Mouse (Mus musculus) cerebellum, adult 11-12 months (tissue): ENCODE data around the gene Adamtsl5.
A peak's percentile ranks its signal among the peaks of the same experiment; 100 is the strongest.

Experiments
- DNase-seq: peaks from one replicate; pipeline ENCODE4 v3.0.0; 2022

Adamtsl5 gene

DNA sequence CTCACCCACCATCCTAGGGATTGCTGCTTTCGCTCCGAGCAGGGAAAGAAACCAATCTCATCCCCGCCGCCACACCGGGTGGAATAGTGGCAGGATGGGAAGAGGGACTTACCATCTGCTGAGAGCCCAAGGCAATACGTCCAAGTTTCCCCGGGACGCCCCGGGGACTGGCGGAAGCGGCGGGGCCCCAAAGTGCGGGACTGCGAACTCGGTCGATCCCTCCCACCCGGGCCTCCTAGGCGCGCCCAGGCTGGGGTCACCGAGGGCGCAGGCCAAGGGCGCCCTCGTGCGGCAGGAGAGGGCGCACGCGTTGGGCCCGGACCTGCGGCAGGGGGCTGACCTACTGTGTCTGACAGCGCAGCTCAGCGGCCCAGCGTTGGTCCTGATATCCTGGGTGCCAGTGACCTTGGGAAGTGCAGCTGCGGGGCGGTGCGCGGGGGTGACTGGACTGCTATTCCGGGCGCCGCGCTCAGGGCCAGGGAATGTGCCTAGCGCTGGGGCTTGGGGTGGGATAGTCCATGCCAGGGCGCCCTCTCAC, at the start of gene Adamtsl5:
Adamtsl5 (minus strand) TSS at position 169 of the 538 bp plus-strand sequence.
- DNase-seq = peak; percentile 64

DNA sequence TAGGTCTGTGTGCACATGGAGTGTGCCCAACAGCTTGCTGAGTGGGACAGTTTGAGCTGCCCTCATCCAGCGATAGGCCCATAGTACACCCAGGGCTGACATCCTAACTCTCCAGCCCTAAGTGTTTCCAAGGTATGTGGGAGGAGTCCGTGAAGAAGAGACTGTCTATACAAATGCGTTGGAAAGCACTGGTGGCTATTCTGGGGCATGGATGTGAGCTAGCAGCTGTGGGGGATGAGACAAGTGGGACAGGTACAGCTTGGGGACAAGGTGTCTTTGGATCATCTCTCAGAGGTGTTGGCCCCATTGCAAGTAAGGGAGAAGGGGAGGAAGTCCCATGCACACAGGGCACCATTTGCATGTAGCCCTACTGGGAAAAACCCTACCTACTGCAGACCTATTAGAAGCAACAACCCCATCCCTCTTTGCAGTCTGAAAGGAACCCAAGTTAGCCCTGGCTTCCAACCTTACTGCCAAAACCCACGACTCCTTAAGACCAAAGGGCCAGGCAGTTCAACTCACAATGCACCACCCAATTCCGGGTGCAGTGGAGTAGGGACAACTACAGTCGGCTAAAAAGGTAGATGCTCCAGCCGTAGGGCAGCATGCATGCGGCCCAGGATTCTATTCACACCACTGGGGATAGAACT, 49.4 kb upstream of the Adamtsl5 start:
- peak; percentile 66 for DNase-seq

DNA sequence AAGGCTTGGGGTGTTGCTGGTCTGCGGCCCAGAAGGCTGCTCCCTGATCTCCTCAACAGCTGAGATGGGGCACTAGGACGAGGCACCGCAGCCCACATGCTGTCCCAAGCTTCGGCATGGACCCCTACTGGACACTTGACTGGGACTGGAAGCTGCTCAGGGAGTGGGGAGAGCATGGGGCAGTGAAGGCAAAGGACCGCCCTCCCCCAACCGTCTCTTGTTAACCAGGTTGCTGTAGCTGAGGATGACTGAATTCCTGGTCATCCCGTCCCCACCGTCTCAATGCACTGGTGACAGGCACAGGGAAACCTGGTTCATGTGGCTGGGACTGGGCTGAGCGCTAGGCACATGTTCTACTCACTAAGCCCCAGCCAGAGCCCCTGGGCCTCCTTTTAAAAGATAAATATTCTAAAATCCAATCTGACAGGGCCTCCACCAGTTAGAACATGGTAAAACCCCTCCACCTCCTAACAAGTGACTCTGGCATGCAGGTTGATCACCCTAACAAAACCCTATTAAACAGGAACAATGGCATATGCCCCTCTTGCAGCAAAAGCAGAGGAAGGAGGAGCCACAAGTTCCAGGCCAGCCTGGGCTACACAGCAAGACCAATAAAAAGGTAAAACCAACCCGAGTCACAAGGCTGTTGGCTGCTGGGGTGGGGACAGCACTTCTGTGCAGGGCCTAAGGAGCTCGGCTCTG, 48.8 kb upstream of the Adamtsl5 start:
- DNase-seq = peak; percentile 54

DNA sequence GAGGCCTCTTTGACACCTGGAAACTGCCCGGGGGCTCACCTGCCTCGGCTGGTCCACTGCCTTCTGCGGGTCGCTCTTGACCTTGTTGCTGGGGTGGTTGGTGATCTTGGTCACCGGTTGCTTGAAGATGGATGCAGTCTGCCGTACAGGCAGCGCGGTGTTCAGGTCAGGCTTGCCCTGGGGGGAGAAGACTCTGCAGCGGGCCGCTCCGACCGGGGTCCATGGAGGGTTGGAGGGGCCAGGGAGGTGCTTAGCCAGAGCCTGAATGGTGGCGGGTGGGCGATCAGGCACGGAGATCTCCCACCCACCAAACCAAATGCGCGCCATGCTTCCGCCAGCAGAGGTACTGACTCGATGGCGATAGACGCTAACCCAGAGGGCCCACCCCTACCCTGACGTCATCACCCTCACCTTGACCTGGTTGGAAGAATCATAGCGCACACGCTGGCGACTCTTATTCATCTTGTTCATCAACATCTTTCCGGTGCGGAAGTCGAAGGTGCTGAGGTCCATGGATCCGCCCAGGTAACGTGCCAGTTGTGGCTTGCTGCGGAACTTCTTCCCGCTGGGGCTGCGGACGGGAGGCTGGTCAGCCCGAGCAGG, 46.9 kb upstream of the Adamtsl5 start:
- peak; percentile 56 for DNase-seq

DNA sequence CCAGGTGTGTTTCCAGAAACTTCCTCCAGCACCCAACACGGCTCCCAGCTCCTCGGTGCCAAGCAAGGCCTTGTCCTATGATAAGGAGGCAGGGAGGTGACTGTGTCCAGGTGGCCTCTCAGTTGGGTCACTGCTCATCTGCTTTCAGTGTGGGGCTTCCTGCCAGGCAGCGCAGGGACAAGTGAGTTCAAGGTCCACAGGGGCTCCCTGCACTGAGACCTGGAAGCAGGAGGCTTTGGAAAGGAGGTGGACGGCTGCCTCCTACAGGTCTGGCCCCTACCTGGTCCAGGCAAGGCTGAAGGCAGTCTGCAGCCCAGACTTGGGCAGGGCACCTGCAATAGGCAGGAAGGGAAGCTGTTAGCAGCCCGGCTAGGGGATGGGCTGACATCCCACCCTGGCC, 44.5 kb upstream of the Adamtsl5 start:
- peak; percentile 52 for DNase-seq

DNA sequence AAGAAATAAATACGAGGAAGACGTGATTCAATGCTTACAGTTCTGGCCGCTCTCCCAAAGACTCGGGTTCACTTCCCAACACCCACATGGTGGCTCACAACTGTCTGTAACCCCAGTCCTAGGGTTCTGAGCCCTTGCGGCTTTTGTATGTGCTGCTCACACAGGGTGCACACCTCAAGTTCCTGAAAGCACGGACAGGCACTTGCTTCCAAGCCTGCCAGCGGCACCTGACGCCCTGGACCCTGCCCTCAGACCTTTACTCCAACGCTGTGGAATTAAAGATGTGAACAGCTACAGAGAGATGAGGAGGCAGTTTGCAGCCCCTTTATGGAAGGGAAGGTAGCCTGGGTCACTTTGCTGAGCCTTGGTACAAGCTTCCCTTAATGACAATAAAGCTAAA, 42.5 kb upstream of the Adamtsl5 start:
- no peak for DNase-seq

DNA sequence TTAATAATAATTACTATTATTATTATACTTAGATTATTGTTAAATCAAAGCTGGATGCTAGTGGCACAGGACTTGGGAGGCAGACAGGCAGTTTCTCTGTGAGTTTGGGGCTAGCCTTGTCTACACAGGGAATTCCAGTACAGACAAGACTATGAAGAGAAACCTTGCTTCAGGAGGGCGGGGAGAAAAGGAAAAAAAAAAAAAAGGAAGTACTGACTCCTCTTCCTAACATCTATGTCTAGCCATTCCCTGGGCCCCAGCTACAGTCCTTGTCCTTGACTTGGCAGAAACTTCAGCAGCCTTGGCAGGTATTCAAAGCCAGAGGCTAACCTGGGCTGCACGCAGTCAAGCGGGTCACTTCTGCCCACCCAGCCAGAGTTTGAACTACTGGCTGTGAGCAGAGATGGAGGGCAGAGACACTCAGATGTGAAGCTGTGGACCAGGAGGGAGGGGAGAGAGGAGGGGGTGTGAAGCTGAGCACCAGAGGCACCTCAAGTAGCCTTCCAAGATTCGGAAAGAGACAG, 41.0 kb upstream of the Adamtsl5 start:
- peak; percentile 58 for DNase-seq

DNA sequence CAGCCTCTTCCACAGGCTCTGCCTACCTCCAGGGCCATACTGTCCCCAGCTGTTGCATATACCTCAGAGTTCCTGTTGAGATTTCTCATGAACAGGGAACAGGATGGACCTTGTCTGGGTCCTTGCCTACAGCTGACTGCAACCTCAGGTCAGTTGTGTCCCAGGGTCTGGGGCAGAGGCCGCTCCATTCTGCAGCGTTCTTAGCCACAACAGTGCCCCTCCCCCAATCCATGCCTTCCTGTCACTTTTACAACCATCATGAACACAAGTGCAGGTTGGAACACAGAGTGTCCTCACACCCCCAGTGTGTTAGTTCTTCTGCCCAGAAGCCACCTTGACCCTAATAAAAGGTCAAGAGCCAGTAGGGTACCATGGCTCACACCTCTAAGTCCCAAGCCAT, 40.5 kb upstream of the Adamtsl5 start:
- peak; percentile 54 for DNase-seq

DNA sequence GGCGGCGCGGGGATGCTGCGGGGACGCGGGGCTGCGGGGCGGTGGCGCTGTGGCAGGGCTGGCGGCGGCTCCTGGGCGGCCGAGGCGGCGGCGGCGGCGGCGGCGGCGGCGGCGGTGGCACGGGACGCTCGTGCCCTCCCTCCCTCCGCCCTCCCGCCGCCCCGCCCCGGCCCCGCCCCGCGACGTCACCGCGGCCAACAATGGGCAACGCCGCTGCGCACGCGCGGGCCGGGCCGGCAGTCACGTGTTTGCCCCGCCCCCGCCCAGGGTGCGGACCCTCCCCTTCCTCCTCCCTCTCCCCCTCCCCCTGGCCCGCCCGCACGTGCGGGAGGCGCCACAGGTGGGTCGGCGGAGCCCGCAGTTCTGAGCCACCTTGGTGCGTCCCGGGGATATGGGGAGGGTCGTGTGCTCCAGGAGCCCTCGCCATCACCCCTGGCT, 39.3 kb upstream of the Adamtsl5 start, which contains the start of gene Mex3d:
Mex3d (minus strand) TSS at position 138 of the 438 bp plus-strand sequence.
- DNase-seq = peak; percentile 82

DNA sequence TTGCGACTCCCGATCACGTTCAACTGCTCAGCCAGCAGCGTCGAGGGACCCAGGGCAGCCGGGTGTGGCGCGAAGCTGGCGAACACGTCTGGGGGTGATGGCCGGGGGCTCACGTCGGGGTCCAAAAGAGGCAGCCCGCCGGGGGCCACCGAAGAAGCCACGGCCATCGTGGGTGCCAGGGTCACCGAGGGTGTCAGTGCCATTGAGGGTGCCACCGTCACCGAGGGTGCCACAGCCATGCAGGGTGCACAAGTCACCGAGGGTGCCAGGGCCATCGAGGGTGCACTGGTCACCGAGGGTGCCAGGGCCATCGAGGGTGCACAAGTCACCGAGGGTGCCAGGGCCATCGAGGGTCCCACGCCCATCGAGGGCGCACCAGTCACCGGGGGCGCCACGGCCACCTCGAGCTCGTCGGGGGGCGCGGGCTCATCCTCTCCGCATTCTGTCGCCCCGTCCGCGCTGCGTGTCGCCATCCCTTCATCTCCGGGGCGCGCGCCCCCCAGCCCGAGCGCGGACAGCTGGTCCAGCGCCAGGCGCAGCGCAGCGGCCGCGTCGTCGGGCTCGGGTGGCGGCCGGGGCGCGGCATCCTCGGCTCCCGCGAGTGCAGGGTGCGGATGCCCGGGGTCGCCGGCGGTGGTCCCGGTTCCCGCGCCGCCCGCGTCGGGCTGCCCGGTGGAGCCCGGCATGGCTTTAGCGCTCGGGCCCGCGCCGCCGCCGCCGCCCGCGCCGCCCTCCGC, 38.7 kb upstream of the Adamtsl5 start:
- DNase-seq = no peak

DNA sequence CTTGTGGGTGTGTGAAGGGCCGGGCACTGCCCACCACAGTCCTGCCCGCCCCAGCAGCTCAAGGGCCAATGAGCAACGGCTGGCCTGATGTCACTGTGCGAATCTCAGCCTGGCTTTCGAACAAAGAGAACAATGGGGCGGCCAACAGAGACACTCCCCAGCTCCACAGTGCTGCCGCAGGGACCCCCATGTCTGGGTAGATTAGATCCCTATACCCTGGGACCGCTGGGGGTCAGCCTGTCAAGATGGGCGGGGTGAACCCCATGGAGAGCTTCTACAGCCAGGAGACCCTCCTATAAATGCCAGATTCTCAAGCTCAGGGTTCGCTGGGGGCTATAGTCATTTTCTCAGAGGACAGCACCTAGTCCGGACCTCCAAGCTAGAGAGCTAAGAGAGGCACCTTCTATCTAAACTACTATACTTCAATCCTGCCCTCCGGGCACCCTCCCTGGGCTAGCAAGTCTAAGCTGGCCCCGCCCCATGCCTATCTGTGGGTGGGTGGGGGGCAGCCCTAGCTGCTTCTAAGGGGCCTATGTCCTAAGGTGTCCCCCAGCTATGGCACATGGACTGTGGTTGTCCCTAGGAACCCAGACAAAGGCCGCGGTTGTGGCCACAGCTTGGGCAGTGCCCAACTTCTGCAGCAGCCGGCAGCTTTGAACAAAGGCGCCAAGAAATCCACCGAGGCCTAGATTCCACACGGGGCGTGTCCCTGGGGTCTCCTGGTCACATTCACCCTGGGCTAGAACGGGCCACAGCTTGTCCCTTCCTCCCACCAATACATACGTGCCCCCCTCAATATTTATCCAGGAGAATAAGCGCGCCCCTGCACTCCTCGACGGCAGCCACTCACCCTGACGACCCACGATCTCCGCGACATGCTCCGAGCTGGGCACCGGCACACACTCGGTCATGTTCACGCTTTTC, 37.9 kb upstream of the Adamtsl5 start:
- no peak for DNase-seq

DNA sequence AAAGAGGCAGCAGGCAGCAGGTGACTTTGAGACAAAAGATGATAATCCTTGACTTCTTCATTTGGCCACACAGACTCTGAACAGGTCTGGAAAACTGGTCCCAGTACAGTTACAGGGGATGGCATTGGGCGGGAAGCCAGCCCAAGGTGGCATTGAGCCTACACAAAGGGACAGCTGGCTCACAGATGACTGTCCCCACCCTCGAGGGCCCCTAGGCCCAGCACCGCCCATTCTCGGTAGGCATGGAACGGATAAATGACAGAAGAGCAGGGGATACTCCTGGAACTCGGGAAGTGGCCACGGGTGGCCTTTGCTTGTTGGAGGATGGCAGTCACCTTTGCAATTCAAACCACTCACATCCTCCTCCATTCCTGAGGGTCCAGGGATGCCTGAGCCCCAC, 37.1 kb upstream of the Adamtsl5 start:
- no peak for DNase-seq

DNA sequence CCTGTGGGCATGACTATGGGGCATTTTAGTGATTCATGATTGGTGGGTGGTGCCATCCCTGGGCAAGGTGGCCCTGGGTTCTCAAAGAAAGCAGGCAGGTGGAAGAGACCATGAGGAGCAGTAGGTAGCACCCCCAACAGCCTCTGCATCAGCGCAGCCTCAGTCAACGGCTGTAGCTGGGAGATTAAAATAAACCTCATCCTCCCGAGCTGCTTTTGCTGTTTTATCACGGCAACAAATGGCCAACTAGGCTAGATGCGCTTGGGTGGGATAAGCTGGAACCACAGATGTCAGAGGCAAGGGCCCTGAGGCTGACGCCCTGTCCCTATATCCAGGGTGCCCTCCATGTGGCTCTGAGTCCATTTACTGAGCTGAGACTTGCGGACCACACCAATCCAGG, 36.5 kb upstream of the Adamtsl5 start:
- DNase-seq = no peak

DNA sequence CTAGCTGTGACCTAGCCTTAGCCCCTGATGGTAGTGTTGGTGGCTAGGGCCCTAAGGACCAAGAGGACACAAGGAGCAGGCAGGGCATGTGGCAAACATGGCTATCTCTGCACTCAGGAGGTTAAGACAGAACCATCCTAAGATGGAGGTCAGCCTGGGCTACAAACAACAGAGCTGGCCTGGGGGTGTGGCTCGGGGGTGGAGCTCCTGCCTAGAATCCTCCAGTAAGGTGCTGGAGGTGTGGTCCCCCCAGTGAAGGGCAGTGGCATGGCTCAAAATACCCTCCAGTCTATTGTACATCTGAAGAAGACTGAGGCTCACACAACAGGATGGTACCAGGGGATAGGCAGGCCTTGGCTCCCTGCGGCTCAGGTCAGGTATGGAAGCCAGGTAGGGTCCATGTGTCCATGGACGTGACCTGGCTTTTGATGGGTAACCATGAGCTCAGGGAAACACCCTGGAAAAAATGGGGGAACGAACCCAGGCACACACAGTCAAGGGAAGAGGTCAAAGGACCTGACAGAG, 36.0 kb upstream of the Adamtsl5 start:
- DNase-seq = peak; percentile 54

DNA sequence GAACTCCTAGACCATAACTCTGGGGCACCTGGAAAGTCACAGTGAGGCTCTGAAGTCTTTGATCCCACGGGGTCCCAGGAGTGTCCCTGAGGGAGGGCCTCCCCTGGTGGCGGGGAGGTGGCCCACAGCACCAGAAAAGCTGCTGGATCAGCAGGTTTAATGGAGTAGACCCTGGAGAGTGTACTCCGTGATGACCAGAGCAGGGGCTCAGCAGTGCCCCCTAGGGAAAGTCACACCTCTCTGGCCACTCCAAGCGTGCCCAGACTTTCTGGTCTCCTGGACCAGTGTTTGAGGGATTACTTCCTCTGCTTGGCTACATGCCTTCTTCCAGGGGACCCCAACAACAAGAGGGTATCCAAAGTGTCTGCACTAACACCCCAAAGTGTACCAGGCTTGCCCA, 35.2 kb upstream of the Adamtsl5 start:
- DNase-seq = peak; percentile 54

DNA sequence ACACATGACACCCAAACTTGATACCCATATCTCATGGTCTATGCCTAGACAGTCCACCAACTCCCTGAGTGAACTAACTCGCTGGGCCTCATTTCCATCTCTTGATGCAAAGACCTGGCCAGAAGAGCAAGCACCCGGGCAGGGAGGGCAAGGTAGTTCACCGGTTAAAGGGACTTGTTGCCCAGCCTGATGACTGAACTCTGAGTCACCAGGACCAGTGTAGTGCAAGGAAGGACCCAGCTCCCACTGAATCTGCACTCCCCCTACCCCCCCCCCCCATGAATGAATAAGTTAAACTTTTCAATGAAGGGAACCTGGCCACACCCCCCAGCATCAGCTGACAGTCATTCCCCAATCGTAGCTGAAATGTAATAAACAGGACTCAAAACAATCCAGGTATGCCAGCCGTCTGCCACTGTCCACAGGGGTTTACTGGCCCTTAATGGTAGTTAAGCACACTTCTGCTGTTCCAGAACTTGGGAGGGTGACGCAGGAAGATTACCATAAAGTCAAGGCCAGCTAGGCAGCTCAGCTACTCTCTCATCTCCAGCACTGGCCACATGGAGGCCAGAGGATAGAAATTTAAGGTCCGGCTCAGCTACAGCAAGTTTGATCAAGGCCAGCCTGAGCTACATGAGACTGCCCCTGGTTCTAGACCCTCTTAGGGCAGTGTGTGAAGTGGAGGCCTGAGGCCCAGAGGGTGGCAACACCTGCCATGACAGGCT, 34.6 kb upstream of the Adamtsl5 start:
- DNase-seq = no peak

DNA sequence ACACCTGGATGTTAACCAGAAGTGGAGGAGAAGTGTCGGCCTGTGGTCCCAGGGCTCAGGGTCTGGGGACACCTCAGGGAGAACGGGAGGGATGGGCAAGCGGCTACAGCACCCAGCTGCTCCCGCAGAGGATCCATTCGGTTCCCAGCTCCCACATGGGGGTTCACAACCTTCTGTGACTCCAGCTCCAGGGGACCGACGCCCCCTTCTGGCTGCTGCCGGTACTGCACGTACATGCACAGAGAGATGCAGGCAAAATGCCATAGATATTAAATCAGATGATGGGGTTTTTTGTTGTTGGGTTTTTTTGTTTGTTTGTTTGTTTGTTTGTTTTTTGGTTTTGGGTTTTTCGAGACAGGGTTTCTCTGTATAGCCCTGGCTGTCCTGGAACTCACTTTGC, 29.5 kb upstream of the Adamtsl5 start:
- DNase-seq = no peak

DNA sequence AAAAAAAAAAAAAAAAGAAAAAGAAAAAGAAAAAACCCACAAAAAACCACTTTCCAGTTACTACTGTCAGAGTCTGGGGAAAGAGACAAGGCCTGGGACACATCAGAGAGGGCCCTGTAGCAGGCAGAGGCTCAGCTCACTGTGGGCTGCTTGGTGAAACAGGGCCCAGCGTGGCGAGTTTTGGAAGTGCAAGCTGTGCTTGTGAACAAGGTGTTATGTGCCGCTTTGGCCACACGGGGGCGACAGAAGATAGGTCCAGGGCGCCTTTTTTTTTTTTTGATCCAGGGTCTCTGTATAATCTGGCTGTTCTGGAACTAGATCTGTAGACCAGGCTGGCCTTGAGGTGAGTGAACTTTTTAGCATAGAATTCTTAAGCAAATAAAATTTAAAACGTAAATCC, 27.9 kb upstream of the Adamtsl5 start:
- DNase-seq = peak; percentile 86

DNA sequence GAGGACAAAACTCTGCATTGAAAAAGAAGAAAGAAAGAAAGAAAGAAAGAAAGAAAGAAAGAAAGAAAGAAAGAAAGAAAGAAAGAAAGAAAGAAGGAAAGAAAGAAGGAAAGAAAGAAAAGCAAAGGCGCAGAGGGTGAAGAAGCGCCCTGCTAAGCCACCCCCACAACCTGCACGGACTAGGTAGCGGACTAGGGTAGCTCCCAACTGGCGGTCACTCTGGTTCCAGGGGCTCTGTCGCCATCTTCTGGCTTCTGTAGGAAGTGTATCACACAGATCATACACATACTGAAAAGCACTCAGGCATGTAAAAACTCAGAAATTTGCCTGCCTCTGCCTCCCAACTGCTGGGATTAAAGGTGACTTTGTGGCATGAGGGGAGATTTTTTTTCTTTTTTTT, 25.9 kb upstream of the Adamtsl5 start:
- peak; percentile 81 for DNase-seq

DNA sequence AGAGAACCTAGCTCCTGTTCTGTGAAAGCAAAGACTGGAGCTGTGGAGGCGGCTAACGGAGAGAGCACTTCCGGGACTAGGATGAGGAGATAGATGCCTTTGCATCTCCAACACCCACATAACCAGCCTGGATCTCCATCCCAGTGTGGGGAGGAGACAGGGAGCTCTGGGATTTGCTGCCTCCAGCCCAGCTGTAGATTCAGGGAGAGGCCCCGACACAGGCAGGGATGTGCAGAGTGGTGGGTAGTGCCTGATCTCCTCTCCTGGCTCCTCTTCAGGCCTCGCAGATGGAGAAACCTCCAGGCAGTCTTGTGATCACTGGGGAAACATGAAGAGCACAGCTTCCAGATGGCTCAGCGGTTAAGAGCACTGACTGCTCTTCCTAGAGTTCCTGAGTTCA, 24.5 kb upstream of the Adamtsl5 start:
- no peak for DNase-seq

DNA sequence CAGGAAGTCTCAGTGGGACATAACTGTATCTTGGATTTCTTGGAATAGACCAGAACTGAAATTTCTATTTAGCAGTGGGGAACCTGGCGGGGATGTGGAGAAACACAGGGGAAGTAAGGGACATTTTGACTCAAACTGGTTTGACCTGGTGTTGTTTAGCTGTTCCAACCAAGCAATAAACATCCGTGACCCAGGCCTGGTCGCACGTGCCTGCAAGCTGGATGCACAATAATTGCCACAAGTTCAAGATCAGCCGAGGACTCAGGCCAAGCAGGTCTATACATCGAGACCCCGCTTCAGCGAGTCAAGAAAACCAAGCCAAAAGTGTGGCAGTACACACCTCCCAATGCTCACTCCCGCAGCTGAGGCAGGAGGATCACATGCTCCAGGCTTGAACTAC, 23.8 kb upstream of the Adamtsl5 start:
- DNase-seq = no peak
